Mouse (Mus musculus): Measurements from ENCODE around the gene Rilp. TPM values are rescaled to one million over a fixed set of nuclear protein-coding genes. Genes with fewer than 3 reads are reported as not detected.

Gene Rilp
- total and polyA plus RNA-seq, 3 experiments, result 39.2 to 48.8 (median 40.5) TPM

- H3K4me3 ChIP-seq, result no peak overlapping the region
- no peak overlapping the region for H3K9ac ChIP-seq (ENCODE audit: low read depth, low read length)
- H3K79me2 ChIP-seq (replicated peaks; ENCODE audit: control insufficient read depth, insufficient read depth, low read length), result no peaks in the 10 kb centered on the region
- intact Hi-C loops (cut with DNase I), result no loop called here
- H3K4me1 ChIP-seq (ENCODE audit: control insufficient read depth, insufficient read depth, low read length), result peaks cover under 1% of the 10 kb centered on the region; the same call in 1 of the 2 replicates
- WGBS, result 64% methylated on average over 11 of the region's 11 CpGs
- H3K27me3 ChIP-seq (ENCODE audit: control insufficient read depth, insufficient read depth, low read length), result no peaks in the 10 kb centered on the region
- DNase-seq, result no peak
- TF ChIP-seq POLR2A (IDR thresholded peaks at IDR 0.05; ENCODE audit: insufficient read depth, low read depth, low read length) (no peak), EP300 (IDR thresholded peaks at IDR 0.05; ENCODE audit: insufficient read depth, low read depth, low read length) (no peak), CTCF (IDR thresholded peaks at IDR 0.05) (no peak)
- no peaks in the 10 kb centered on the region for H3K36me3 ChIP-seq (ENCODE audit: control insufficient read depth, insufficient read depth, low read length)
- no peak overlapping the region for H3K27ac ChIP-seq
Observed at GRCm38 (mm10) chr11:75472469-75473081, 37.3 kb upstream of the Rilp start.

GRCm38 (mm10) chr11:75473376-75473775 lies 36.5 kb upstream of the Rilp start:
- no peak for TF ChIP-seq POLR2A (IDR thresholded peaks at IDR 0.05; ENCODE audit: insufficient read depth, low read depth, low read length)
- TF ChIP-seq EP300 (IDR thresholded peaks at IDR 0.05; ENCODE audit: insufficient read depth, low read depth, low read length), result no peak
- no peak for TF ChIP-seq CTCF (IDR thresholded peaks at IDR 0.05)

GRCm38 (mm10) chr11:75486192-75486591 lies 23.7 kb upstream of the Rilp start:
- Histone ChIP-seq H3K9ac (ENCODE audit: low read depth, low read length) (no peak overlapping the region), H3K4me3 (peak overlapping the region; percentile 28), H3K36me3 (ENCODE audit: control insufficient read depth, insufficient read depth, low read length) (peaks cover 7% of the 10 kb centered on the region), H3K4me1 (ENCODE audit: control insufficient read depth, insufficient read depth, low read length) (peaks cover 7% of the 10 kb centered on the region), H3K27me3 (ENCODE audit: control insufficient read depth, insufficient read depth, low read length) (no peaks in the 10 kb centered on the region), H3K79me2 (replicated peaks; ENCODE audit: control insufficient read depth, insufficient read depth, low read length) (peaks cover 7% of the 10 kb centered on the region), H3K27ac (peak overlapping the region; percentile 32; the same call in 1 of the 2 replicates)
- no peak for DNase-seq
- TF ChIP-seq EP300 (IDR thresholded peaks at IDR 0.05; ENCODE audit: insufficient read depth, low read depth, low read length) (no peak), CTCF (IDR thresholded peaks at IDR 0.05) (no peak), POLR2A (IDR thresholded peaks at IDR 0.05; ENCODE audit: insufficient read depth, low read depth, low read length) (no peak)
- intact Hi-C loops (cut with DNase I), result loop anchor here (2.0 kb wide), 1 partner anchor 25 kb away; the partner anchor contains the start of gene Rilp
- 17% methylated on average over 3 of the region's 3 CpGs for WGBS

More at GRCm38 (mm10) chr11:75473376-75473775, 36.5 kb upstream of the Rilp start:
- Histone ChIP-seq H3K36me3 (ENCODE audit: control insufficient read depth, insufficient read depth, low read length) (no peaks in the 10 kb centered on the region), H3K9ac (ENCODE audit: low read depth, low read length) (no peak overlapping the region), H3K79me2 (replicated peaks; ENCODE audit: control insufficient read depth, insufficient read depth, low read length) (no peaks in the 10 kb centered on the region), H3K27ac (no peak overlapping the region), H3K27me3 (ENCODE audit: control insufficient read depth, insufficient read depth, low read length) (no peaks in the 10 kb centered on the region), H3K4me3 (no peak overlapping the region), H3K4me1 (ENCODE audit: control insufficient read depth, insufficient read depth, low read length) (no peaks in the 10 kb centered on the region)
- intact Hi-C loops (cut with DNase I), result no loop called here
- WGBS, result 76% methylated on average over 7 of the region's 7 CpGs
- DNase-seq, result no peak

- no peak for TF ChIP-seq CTCF (IDR thresholded peaks at IDR 0.05)
- peak; percentile 25; the same call in 1 of the 2 replicates for TF ChIP-seq EP300 (IDR thresholded peaks at IDR 0.05; ENCODE audit: insufficient read depth, low read depth, low read length)
- TF ChIP-seq POLR2A (IDR thresholded peaks at IDR 0.05; ENCODE audit: insufficient read depth, low read depth, low read length), result peak; percentile 81
- H3K4me1 ChIP-seq (ENCODE audit: control insufficient read depth, insufficient read depth, low read length), result peaks cover 7% of the 10 kb centered on the region
- intact Hi-C loops (cut with DNase I), result loop anchor here (2.0 kb wide), 1 partner anchor 24 kb away; the partner anchor contains the start of gene Rilp
- under 1% methylated on average over 52 of the region's 52 CpGs for WGBS
- H3K27me3 ChIP-seq (ENCODE audit: control insufficient read depth, insufficient read depth, low read length), result no peaks in the 10 kb centered on the region
- peak within 1 kb of the TSS; percentile 95 for H3K27ac ChIP-seq
- peaks cover 7% of the 10 kb centered on the region for H3K79me2 ChIP-seq (replicated peaks; ENCODE audit: control insufficient read depth, insufficient read depth, low read length)
- DNase-seq, result peak; percentile 97 to 99
- peak within 1 kb of the TSS; percentile 78 for H3K4me3 ChIP-seq
- peak within 1 kb of the TSS; percentile 93 for H3K9ac ChIP-seq (ENCODE audit: low read depth, low read length)
- H3K36me3 ChIP-seq (ENCODE audit: control insufficient read depth, insufficient read depth, low read length), result peaks cover 7% of the 10 kb centered on the region
Observed at GRCm38 (mm10) chr11:75486601-75487285, 23.2 kb upstream of the Rilp start, which contains the start of gene Prpf8. Gene Prpf8 (plus strand): TSS chr11:75486816.

- H3K36me3 ChIP-seq (ENCODE audit: control insufficient read depth, insufficient read depth, low read length), result peaks cover 7% of the 10 kb centered on the region
- H3K9ac ChIP-seq (ENCODE audit: low read depth, low read length), result peak overlapping the region; percentile 93
- no peak for TF ChIP-seq CTCF (IDR thresholded peaks at IDR 0.05)
- no peak for TF ChIP-seq POLR2A (IDR thresholded peaks at IDR 0.05; ENCODE audit: insufficient read depth, low read depth, low read length)
- TF ChIP-seq EP300 (IDR thresholded peaks at IDR 0.05; ENCODE audit: insufficient read depth, low read depth, low read length), result no peak
- peaks cover 7% of the 10 kb centered on the region for H3K4me1 ChIP-seq (ENCODE audit: control insufficient read depth, insufficient read depth, low read length)
- no peak for DNase-seq
- no peaks in the 10 kb centered on the region for H3K27me3 ChIP-seq (ENCODE audit: control insufficient read depth, insufficient read depth, low read length)
- intact Hi-C loops (cut with DNase I), result loop anchor here (2.0 kb wide), 1 partner anchor 23 kb away; the partner anchor contains the start of gene Rilp
- H3K4me3 ChIP-seq, result peak overlapping the region; percentile 78
- WGBS, result 19% methylated on average over 6 of the region's 6 CpGs
- peak overlapping the region; percentile 95; the same call in 1 of the 2 replicates for H3K27ac ChIP-seq
- H3K79me2 ChIP-seq (replicated peaks; ENCODE audit: control insufficient read depth, insufficient read depth, low read length), result peaks cover 7% of the 10 kb centered on the region
Observed at GRCm38 (mm10) chr11:75487496-75487895, 22.4 kb upstream of the Rilp start.

All from heart, adult 2 months (tissue).